Mouse (Mus musculus) cortical plate, adult 2 months (tissue): ENCODE measurements around the gene She.
A peak's percentile ranks its signal among the peaks of the same experiment; 100 is the strongest.

Source experiments
- CTCF ChIP-seq: fragments of 200-500 bp; IDR thresholded peaks from 2 replicates; pipeline ENCODE4 v1.5.1; 2011; ENCODE audit warnings: mild to moderate bottlenecking, control low read depth, low read length; ENCODE audit not compliant: insufficient read depth; ENCODE audit errors: extremely low read depth
- POLR2A ChIP-seq: fragments of 200-500 bp; IDR thresholded peaks from 2 replicates; pipeline ENCODE4 v1.6.1; 2011; ENCODE audit warnings: mild to moderate bottlenecking, low read length, control low read depth; ENCODE audit not compliant: insufficient read depth; ENCODE audit errors: extremely low read depth

DNA sequence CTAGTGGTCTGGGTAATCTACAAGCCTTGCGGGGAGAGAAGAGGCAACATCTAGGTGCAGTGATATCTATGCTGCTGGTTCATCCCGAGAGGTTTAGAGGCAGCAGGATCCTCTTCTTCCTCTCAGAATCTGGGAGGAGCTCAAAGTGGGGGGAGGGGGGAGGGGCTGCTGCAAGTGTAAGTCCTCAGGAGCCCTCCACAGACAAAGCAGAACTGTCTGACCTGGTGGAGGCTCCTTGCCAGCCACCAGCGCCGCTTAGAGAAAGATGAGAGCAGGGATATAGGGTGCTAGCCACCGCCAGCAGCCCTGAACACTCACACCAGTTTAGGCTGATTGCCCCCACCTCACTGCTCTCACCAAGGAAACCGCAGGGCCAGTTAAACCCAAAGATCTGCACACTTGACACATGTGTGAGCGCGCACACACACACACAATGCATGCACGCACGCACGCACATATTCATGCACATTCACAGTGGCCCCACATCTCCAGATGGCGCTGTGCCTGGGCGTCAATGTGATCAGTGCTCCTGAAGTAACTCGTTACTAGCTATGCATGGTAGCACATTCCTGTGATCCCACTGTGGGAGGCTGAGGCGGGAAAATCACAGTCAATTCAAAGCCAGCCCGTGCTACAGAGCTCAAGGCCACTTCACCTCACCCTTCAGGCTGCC lies 42.4 kb upstream of the She start:
- TF ChIP-seq POLR2A: no peak
- TF ChIP-seq CTCF: 0 out of 2 replicates have a peak, but pooled peaks have one; percentile 12
